18 mouse cellular contexts compared by ENCODE assay signal in genomic region chr4:143020658-143021057, GRCm38 (mm10).
DNase-seq lines count a peak whose midpoint lies in the region; ATAC-seq lines count a peak whose summit lies in the region.
"Had no signal": no experiment of that assay in that cellular context is flagged by ENCODE, and none has a peak within 500 bp of the region (broad histone marks: within the 10 kb centered on the region; RNA-seq: fewer than 3 reads in every experiment).

No protein-coding gene starts in this region.

- no peak overlapping the region for H3K27ac ChIP-seq in forebrain, embryonic 16.5 days (ENCODE audit: low read length)
- no peak overlapping the region; the same call in 1 of the 2 replicates for H3K27ac ChIP-seq in forebrain, embryonic 14.5 days (ENCODE audit: low read depth, low read length)
- H3K27ac ChIP-seq in midbrain, embryonic 11.5 days (ENCODE audit: low read depth, low read length), result no peak overlapping the region
- H3K27ac ChIP-seq in midbrain, embryonic 15.5 days, result no peak overlapping the region
- no peak overlapping the region for H3K27ac ChIP-seq in hindbrain, embryonic 15.5 days (replicated peaks)
- H3K27ac ChIP-seq in midbrain, embryonic 16.5 days (ENCODE audit: low read length), result no peak overlapping the region
- H3K27ac ChIP-seq: embryonic facial prominence, embryonic 12.5 days; layer of hippocampus, adult 2 months; limb, embryonic 15.5 days; liver, embryonic 14.5 days had no signal

- 67% methylated on average over 4 of the region's 4 CpGs for WGBS in forebrain, embryonic 16.5 days
- WGBS in forebrain, embryonic 14.5 days, result 78% methylated on average over 4 of the region's 4 CpGs
- 78% methylated on average over 4 of the region's 4 CpGs for WGBS in midbrain, embryonic 11.5 days
- 78% methylated on average over 4 of the region's 4 CpGs for WGBS in midbrain, embryonic 15.5 days
- WGBS in hindbrain, embryonic 15.5 days, result 62% methylated on average over 4 of the region's 4 CpGs
- 70% methylated on average over 4 of the region's 4 CpGs for WGBS in midbrain, embryonic 16.5 days

- H3K9ac ChIP-seq in forebrain, embryonic 16.5 days (replicated peaks; ENCODE audit: low read depth, low read length), result no peak overlapping the region
- no peak overlapping the region for H3K9ac ChIP-seq in forebrain, embryonic 14.5 days (ENCODE audit: low read length)
- H3K9ac ChIP-seq in midbrain, embryonic 11.5 days (ENCODE audit: low read length), result no peak overlapping the region
- H3K9ac ChIP-seq in midbrain, embryonic 15.5 days, result no peak overlapping the region
- no peak overlapping the region for H3K9ac ChIP-seq in hindbrain, embryonic 15.5 days
- H3K9ac ChIP-seq in midbrain, embryonic 16.5 days (ENCODE audit: low read depth, low read length), result no peak overlapping the region
- H3K9ac ChIP-seq: embryonic facial prominence, embryonic 12.5 days; forebrain, postnatal 0 days; heart, embryonic 12.5 days; limb, embryonic 15.5 days; liver, embryonic 14.5 days; lung, embryonic 14.5 days had no signal

- H3K36me3 ChIP-seq in forebrain, embryonic 16.5 days (ENCODE audit: control insufficient read depth, insufficient read depth), result no peaks in the 10 kb centered on the region
- H3K36me3 ChIP-seq in forebrain, embryonic 14.5 days (ENCODE audit: control insufficient read depth, insufficient read depth, low read length), result no peaks in the 10 kb centered on the region
- H3K36me3 ChIP-seq in midbrain, embryonic 11.5 days (ENCODE audit: control insufficient read depth, insufficient read depth, low read length), result no peaks in the 10 kb centered on the region
- H3K36me3 ChIP-seq in midbrain, embryonic 15.5 days (replicated peaks), result no peaks in the 10 kb centered on the region
- H3K36me3 ChIP-seq in hindbrain, embryonic 15.5 days, result no peaks in the 10 kb centered on the region
- H3K36me3 ChIP-seq in midbrain, embryonic 16.5 days (ENCODE audit: control insufficient read depth, insufficient read depth, low read length), result no peaks in the 10 kb centered on the region
- H3K36me3 ChIP-seq: embryonic facial prominence, embryonic 12.5 days; G1E; heart, embryonic 12.5 days; limb, embryonic 15.5 days had no signal

- no peaks in the 10 kb centered on the region; the same call in 1 of the 2 replicates for H3K27me3 ChIP-seq in forebrain, embryonic 16.5 days (replicated peaks; ENCODE audit: control insufficient read depth, insufficient read depth, low read length)
- no peaks in the 10 kb centered on the region for H3K27me3 ChIP-seq in forebrain, embryonic 14.5 days (replicated peaks; ENCODE audit: control insufficient read depth, insufficient read depth, low read length)
- H3K27me3 ChIP-seq in midbrain, embryonic 11.5 days (ENCODE audit: control insufficient read depth, insufficient read depth, low read length), result no peaks in the 10 kb centered on the region
- H3K27me3 ChIP-seq in midbrain, embryonic 15.5 days (replicated peaks), result no peaks in the 10 kb centered on the region
- no peaks in the 10 kb centered on the region for H3K27me3 ChIP-seq in hindbrain, embryonic 15.5 days
- H3K27me3 ChIP-seq in midbrain, embryonic 16.5 days (ENCODE audit: control insufficient read depth, insufficient read depth, low read depth, low read length), result no peaks in the 10 kb centered on the region
- H3K27me3 ChIP-seq: Patski had no signal

- H3K4me3 ChIP-seq in forebrain, embryonic 16.5 days (replicated peaks; ENCODE audit: low read length), result no peak overlapping the region
- H3K4me3 ChIP-seq in forebrain, embryonic 14.5 days (ENCODE audit: low read depth, low read length), result no peak overlapping the region
- no peak overlapping the region for H3K4me3 ChIP-seq in midbrain, embryonic 11.5 days (ENCODE audit: low read depth, low read length)
- H3K4me3 ChIP-seq in midbrain, embryonic 15.5 days, result no peak overlapping the region
- H3K4me3 ChIP-seq in hindbrain, embryonic 15.5 days, result no peak overlapping the region
- no peak overlapping the region for H3K4me3 ChIP-seq in midbrain, embryonic 16.5 days (ENCODE audit: low read depth, low read length)
- H3K4me3 ChIP-seq: embryonic facial prominence, embryonic 12.5 days; heart, embryonic 12.5 days; layer of hippocampus, adult 2 months; limb, embryonic 15.5 days; megakaryocyte, embryonic 14.5 days had no signal

- no peak overlapping the region for H3K4me2 ChIP-seq in forebrain, embryonic 16.5 days (ENCODE audit: low read length)
- H3K4me2 ChIP-seq in forebrain, embryonic 14.5 days (ENCODE audit: low read length), result no peak overlapping the region
- H3K4me2 ChIP-seq in midbrain, embryonic 11.5 days, result no peak overlapping the region
- H3K4me2 ChIP-seq in midbrain, embryonic 15.5 days, result no peak overlapping the region
- no peak overlapping the region for H3K4me2 ChIP-seq in hindbrain, embryonic 15.5 days
- no peak overlapping the region for H3K4me2 ChIP-seq in midbrain, embryonic 16.5 days (ENCODE audit: low read length)
- H3K4me2 ChIP-seq: embryonic facial prominence, embryonic 12.5 days; heart, embryonic 12.5 days; limb, embryonic 15.5 days; lung, embryonic 14.5 days had no signal

- DNase-seq in forebrain, embryonic 14.5 days (ENCODE audit: low spot score), result no peak
- no peak for DNase-seq in midbrain, embryonic 11.5 days (ENCODE audit: low spot score, missing footprints)
- DNase-seq in kidney, postnatal 4 days, result no peak
- DNase-seq: heart, adult 11 months had no signal

- H3K9me3 ChIP-seq in forebrain, embryonic 16.5 days (ENCODE audit: control insufficient read depth, low read length), result peaks cover 3% of the 10 kb centered on the region; the same call in 1 of the 2 replicates
- no peaks in the 10 kb centered on the region for H3K9me3 ChIP-seq in forebrain, embryonic 14.5 days (replicated peaks; ENCODE audit: control insufficient read depth, low read length)
- H3K9me3 ChIP-seq in midbrain, embryonic 11.5 days (ENCODE audit: control insufficient read depth, low read length), result no peaks in the 10 kb centered on the region
- no peaks in the 10 kb centered on the region for H3K9me3 ChIP-seq in midbrain, embryonic 15.5 days
- H3K9me3 ChIP-seq in hindbrain, embryonic 15.5 days, result no peaks in the 10 kb centered on the region
- no peaks in the 10 kb centered on the region; the same call in 1 of the 2 replicates for H3K9me3 ChIP-seq in midbrain, embryonic 16.5 days (replicated peaks; ENCODE audit: control insufficient read depth, low read length, poor library complexity, severe bottlenecking)
- H3K9me3 ChIP-seq: embryonic facial prominence, embryonic 12.5 days; heart, embryonic 12.5 days; limb, embryonic 15.5 days; megakaryocyte, embryonic 14.5 days had no signal

- ATAC-seq in forebrain, embryonic 16.5 days, result 0 out of 2 replicates have a peak, but pooled peaks have one; percentile 5
- ATAC-seq in forebrain, embryonic 14.5 days, result no peak
- 0 out of 2 replicates have a peak, but pooled peaks have one; percentile 22 for ATAC-seq in midbrain, embryonic 11.5 days (ENCODE audit: low FRiP score)
- no peak; the same call in 1 of the 2 replicates for ATAC-seq in midbrain, embryonic 15.5 days (replicated peaks)
- peak; percentile 14; the same call in 1 of the 2 replicates for ATAC-seq in hindbrain, embryonic 15.5 days (ENCODE audit: low FRiP score, low read depth)
- ATAC-seq in midbrain, embryonic 16.5 days, result peak; percentile 18

- 0 out of 2 replicates have a peak, but pooled peaks cover 4% of the 10 kb centered on the region for H3K4me1 ChIP-seq in forebrain, embryonic 16.5 days (replicated peaks; ENCODE audit: control insufficient read depth, insufficient read depth, low read length)
- H3K4me1 ChIP-seq in forebrain, embryonic 14.5 days (ENCODE audit: control insufficient read depth, insufficient read depth, low read length), result no peaks in the 10 kb centered on the region
- no peaks in the 10 kb centered on the region for H3K4me1 ChIP-seq in midbrain, embryonic 11.5 days (ENCODE audit: control insufficient read depth, insufficient read depth, low read length)
- peaks cover 10% of the 10 kb centered on the region; the same call in 1 of the 2 replicates for H3K4me1 ChIP-seq in midbrain, embryonic 15.5 days
- H3K4me1 ChIP-seq in hindbrain, embryonic 15.5 days (replicated peaks), result peaks cover 13% of the 10 kb centered on the region
- H3K4me1 ChIP-seq in midbrain, embryonic 16.5 days (ENCODE audit: control insufficient read depth, insufficient read depth, low read length), result peaks cover 4% of the 10 kb centered on the region
- H3K4me1 ChIP-seq: embryonic facial prominence, embryonic 12.5 days; heart, embryonic 12.5 days; megakaryocyte, embryonic 14.5 days had no signal

Comparison
In these comparisons a context has a peak if more than half of its experiments do, and no peak if none do; other contexts are left out.
1. ATAC-seq: peak in forebrain, embryonic 16.5 days (single experiment), midbrain, embryonic 11.5 days (single experiment), hindbrain, embryonic 15.5 days (single experiment) and midbrain, embryonic 16.5 days (single experiment); none in forebrain, embryonic 14.5 days (single experiment) and midbrain, embryonic 15.5 days (single experiment).